Mouse (Mus musculus) brain, embryonic 14.5 days (tissue): Measurements from ENCODE around the gene Gm43738. TPM values are rescaled to one million over a fixed set of nuclear protein-coding genes. Genes with fewer than 3 reads are reported as not detected.

Source experiments
- DNase-seq: peaks from one replicate; pipeline ENCODE4 v3.0.0-alpha.2; 2011; ENCODE audit warnings: low read depth
- CTCF ChIP-seq: fragments of 200-500 bp; IDR thresholded peaks from 2 replicates; pipeline ENCODE4 v1.5.1; 2012; ENCODE audit warnings: inconsistent platforms, mild to moderate bottlenecking, moderate library complexity, borderline replicate concordance; ENCODE audit not compliant: insufficient read depth, insufficient read length; ENCODE audit errors: extremely low read depth
- POLR2A ChIP-seq: fragments of 200-500 bp; IDR thresholded peaks from 2 replicates; pipeline ENCODE4 v1.6.1; 2012; ENCODE audit warnings: mild to moderate bottlenecking, inconsistent platforms, borderline replicate concordance; ENCODE audit not compliant: poor library complexity, insufficient read depth, insufficient read length, severe bottlenecking; ENCODE audit errors: extremely low read depth
- polyA plus RNA-seq: library from polyadenylated mRNA; depleted of rRNA; stranded (reverse); fragments of >200 nt; gene quantifications from 2 replicates; pipeline ENCODE4 v1.2.3, GENCODE M21; 2012

Gm43738 gene
- polyA plus RNA-seq, 1 experiment: 0.05 TPM

DNA sequence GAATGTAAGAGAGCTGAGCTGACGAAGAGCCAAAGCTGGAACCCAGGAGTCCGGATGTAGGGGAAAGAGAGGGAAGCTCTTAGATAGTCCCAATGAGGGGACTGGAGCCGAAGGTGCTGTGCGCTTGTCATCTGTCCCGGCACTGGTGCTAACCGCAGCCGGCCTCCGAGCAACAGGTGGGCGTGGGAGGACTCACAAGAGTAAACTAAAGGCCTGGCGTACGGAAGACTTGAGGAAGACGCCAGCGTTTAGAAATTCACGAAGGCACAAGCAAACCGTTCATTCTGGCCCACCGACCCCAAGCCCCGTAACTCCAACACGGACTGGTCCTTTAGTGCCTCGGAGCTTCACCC is 536 bp upstream of the Gm43738 start:
- DNase-seq: no peak
- no peak for TF ChIP-seq CTCF
- no peak for TF ChIP-seq POLR2A

DNA sequence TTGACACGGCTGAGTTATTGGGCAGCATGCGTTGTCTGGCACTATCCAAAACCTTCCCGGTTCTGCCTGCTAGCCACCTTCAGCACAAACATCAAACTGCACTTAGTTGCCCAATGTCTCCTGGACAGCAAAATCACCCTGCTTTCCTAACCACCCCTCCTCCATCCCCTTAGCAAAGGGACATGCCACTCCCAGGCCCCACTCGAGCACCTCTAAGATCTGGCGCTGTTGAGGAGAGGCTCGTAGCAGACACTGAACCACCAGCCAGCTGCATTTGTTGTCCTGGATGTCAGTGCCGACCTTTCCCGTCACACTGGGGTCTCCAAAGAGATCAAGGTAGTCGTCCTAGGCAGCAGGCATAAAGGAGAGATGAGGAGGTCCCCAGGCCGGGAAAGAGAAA is 6.9 kb downstream of the Gm43738 start:
- no peak for DNase-seq
- TF ChIP-seq CTCF (no peak), POLR2A (no peak)

GRCm38 (mm10) chr3:89093175-89093574 is 7.7 kb downstream of the Gm43738 start, which contains the start of gene Rusc1:
Gene Rusc1 (minus strand): TSS chr3:89093311.
- peak; percentile 97 for DNase-seq

DNA sequence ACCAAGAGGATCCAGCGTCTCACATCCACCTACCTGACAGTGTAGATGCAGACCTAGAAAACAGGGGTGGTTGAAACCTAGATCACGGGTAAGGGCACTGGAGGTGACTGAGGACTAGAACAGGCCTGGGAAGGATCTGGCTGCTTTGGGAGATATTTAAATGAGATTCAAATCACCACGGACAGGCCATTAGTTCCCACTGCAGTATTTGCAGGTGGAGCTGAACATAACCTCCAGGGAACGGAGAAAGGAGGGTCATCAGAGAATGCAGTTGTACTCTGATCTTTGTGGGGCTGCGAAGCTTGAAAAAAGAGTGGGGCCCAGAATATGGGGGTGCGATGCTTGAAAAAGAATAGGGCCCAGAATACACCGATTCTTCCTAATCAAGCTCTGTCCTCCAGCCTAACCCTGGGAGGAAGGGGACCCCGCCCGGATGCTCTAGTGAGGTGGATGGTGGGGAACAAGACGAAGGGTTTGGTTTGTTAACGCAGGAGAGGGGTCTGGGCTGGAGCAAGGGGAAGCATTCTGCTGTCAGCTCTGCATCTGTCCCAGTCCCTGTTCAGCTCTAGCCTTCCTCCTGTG is 8.3 kb downstream of the Gm43738 start:
- DNase-seq: peak; percentile 11

More at GRCm38 (mm10) chr3:89093175-89093574, 7.7 kb downstream of the Gm43738 start, which contains the start of gene Rusc1:
- no peak for TF ChIP-seq CTCF
- TF ChIP-seq POLR2A: peak; percentile 55; the same call in 1 of the 2 replicates

GRCm38 (mm10) chr3:89091811-89092508 is 8.9 kb downstream of the Gm43738 start:
- TF ChIP-seq POLR2A (no peak), CTCF (no peak)
- peak; percentile 5 for DNase-seq

More for the DNA sequence above, 8.3 kb downstream of the Gm43738 start:
- TF ChIP-seq CTCF (no peak), POLR2A (no peak)

- TF ChIP-seq POLR2A (0 out of 2 replicates have a peak, but pooled peaks have one; percentile 24), CTCF (peak; percentile 75)
- peak; percentile 83 for DNase-seq
Measured at GRCm38 (mm10) chr3:89090694-89091655, 9.9 kb downstream of the Gm43738 start.

DNA sequence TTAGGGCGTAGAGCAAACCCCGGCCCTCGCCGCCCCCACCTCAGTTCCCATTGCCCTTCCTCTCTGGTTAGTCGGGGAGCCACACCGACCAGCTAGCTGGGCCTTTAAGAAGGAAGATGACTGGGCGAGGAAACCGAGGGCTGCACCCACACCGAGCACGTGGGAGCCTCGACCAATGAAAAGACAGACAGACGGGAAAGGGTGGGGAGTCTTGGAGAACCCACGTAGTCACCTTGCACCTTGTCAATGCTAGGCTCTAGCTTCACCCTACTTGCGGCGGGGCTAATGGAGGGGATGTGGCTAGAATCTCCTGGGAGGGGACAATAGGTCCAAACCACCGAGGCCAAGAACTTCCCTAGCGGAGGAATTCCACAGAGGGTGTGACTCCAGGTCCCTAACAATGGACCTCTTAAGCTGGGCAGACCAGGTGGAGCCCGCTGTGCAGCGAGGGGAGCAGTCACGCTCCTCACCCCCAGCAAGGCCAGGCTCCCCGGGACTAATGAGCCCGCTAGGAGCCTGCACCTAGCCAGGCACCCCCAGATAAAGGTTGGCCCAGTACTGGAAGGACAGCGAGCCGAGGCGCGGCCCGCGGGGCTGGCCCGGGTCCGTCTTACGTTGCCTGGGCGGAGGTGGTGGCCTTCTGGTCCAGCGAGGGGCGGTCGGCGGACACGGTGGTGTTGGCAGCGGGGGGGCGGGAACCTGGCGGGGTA is 10.9 kb downstream of the Gm43738 start:
- TF ChIP-seq CTCF: no peak
- TF ChIP-seq POLR2A: no peak

GRCm38 (mm10) chr3:89088974-89089373 is 11.9 kb downstream of the Gm43738 start:
- no peak for DNase-seq
- TF ChIP-seq POLR2A (no peak), CTCF (no peak)

More for the DNA sequence above, 10.9 kb downstream of the Gm43738 start:
- peak; percentile 92 for DNase-seq

DNA sequence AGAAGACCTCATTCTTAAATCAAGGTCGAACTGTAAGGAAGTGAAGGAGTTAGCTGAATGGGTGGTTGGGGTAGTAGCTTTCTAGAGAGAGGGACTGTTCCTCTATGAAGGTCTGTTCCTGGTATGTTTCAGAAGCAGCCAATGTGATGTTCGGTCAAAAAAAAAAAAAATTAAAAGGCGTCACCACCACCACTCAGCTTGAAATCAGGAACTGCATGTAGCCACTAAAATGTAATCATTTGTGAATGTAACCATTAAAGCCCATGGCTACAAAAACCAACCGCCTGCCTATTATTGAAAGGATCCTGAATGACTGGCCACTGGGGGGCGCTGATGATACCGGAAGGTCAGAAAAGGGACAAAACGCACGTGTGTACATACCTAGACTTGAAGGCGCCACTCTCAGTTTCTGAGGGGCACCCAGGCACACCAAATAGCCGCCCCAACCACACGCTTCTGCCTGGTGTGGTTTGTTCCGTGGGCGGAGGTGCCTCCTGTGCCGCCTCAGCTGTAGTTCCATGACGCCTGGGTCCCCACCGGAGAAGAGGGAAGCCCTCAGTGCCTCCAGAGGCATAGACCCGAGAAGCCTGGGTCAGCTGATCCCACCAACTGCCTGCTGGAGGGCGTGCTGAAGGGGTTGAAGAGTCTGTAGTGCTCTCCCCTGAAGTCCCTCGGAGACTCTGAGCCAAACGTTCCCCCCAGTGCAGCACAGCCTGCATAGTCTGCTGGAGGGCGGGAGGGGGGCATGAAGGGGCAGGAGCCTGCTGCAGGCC is 13.4 kb downstream of the Gm43738 start:
- DNase-seq: peak; percentile 82
- TF ChIP-seq POLR2A (no peak), CTCF (peak; percentile 71)
